Comparison of ENCODE assay signal across 11 mouse cellular contexts in genomic region chr19:42016251-42016650, GRCm38 (mm10). TPM values are rescaled to one million over a fixed set of nuclear protein-coding genes. Genes with fewer than 3 reads are reported as not detected.
A peak's percentile ranks its signal among the peaks of the same experiment; 100 is the strongest.
DNase-seq lines count a peak whose midpoint lies in the region; ATAC-seq and TF ChIP-seq lines count a peak whose summit lies in the region.
"Had no signal": no experiment of that assay in that cellular context is flagged by ENCODE, and none has a peak within 500 bp of the region (broad histone marks: within the 10 kb centered on the region; RNA-seq: fewer than 3 reads in every experiment).

No protein-coding gene starts in this region.

- H3K9ac ChIP-seq in hindbrain, embryonic 15.5 days: no peak overlapping the region
- H3K9ac ChIP-seq in hindbrain, embryonic 14.5 days: no peak overlapping the region
- H3K9ac ChIP-seq in limb, embryonic 12.5 days (replicated peaks): no peak overlapping the region
- H3K9ac ChIP-seq: liver, embryonic 14.5 days; neural tube, embryonic 12.5 days had no signal

- no peak for DNase-seq in hindbrain, embryonic 14.5 days (ENCODE audit: low spot score)
- peak; percentile 77 for DNase-seq in 3T3-L1 (ENCODE audit: low read depth, low spot score)
- no peak for DNase-seq in spleen, postnatal 10 days (ENCODE audit: low spot score in 2 of 2)
- DNase-seq in right cerebral cortex, postnatal 14 days: no peak
- DNase-seq: cerebellum, postnatal 36 days had no signal

- 69% methylated on average over 4 of the region's 4 CpGs for WGBS in hindbrain, embryonic 15.5 days
- WGBS in hindbrain, embryonic 14.5 days: 72% methylated on average over 4 of the region's 4 CpGs
- WGBS in limb, embryonic 12.5 days: 73% methylated on average over 4 of the region's 4 CpGs

- H3K79me2 ChIP-seq in C2C12 (ENCODE audit: control insufficient read depth, insufficient read depth): peaks cover 86% of the 10 kb centered on the region

- no peaks in the 10 kb centered on the region for H3K9me3 ChIP-seq in hindbrain, embryonic 15.5 days
- H3K9me3 ChIP-seq in hindbrain, embryonic 14.5 days (ENCODE audit: control insufficient read depth, low read length): no peaks in the 10 kb centered on the region
- H3K9me3 ChIP-seq in limb, embryonic 12.5 days: no peaks in the 10 kb centered on the region
- H3K9me3 ChIP-seq: neural tube, embryonic 12.5 days had no signal

- H3K36me3 ChIP-seq in hindbrain, embryonic 15.5 days: no peaks in the 10 kb centered on the region
- H3K36me3 ChIP-seq in hindbrain, embryonic 14.5 days (replicated peaks; ENCODE audit: control insufficient read depth, insufficient read depth): no peaks in the 10 kb centered on the region
- H3K36me3 ChIP-seq in C2C12 (ENCODE audit: control insufficient read depth, insufficient read depth): peaks cover 4% of the 10 kb centered on the region
- H3K36me3 ChIP-seq in limb, embryonic 12.5 days: no peaks in the 10 kb centered on the region; the same call in 1 of the 2 replicates
- H3K36me3 ChIP-seq: neural tube, embryonic 12.5 days had no signal

- peak overlapping the region; percentile 45 for H3K27ac ChIP-seq in hindbrain, embryonic 15.5 days (replicated peaks)
- no peak overlapping the region for H3K27ac ChIP-seq in hindbrain, embryonic 14.5 days
- peak overlapping the region; percentile 18; the same call in 1 of the 2 replicates for H3K27ac ChIP-seq in limb, embryonic 12.5 days
- H3K27ac ChIP-seq: liver, embryonic 14.5 days; neural tube, embryonic 12.5 days had no signal

- H3K4me2 ChIP-seq in hindbrain, embryonic 15.5 days: no peak overlapping the region
- no peak overlapping the region for H3K4me2 ChIP-seq in hindbrain, embryonic 14.5 days (replicated peaks)
- no peak overlapping the region for H3K4me2 ChIP-seq in limb, embryonic 12.5 days
- H3K4me2 ChIP-seq: neural tube, embryonic 12.5 days had no signal

- peak overlapping the region; percentile 42 for H3ac ChIP-seq in C2C12 (ENCODE audit: control insufficient read depth, insufficient read length, low read depth)

- no peak for TF ChIP-seq CTCF in C2C12 (IDR thresholded peaks at IDR 0.05; ENCODE audit: control insufficient read depth, insufficient read depth, insufficient read length)

- H3K27me3 ChIP-seq in hindbrain, embryonic 15.5 days: no peaks in the 10 kb centered on the region
- no peaks in the 10 kb centered on the region for H3K27me3 ChIP-seq in hindbrain, embryonic 14.5 days (ENCODE audit: control insufficient read depth, insufficient read depth, low read length)
- no peaks in the 10 kb centered on the region for H3K27me3 ChIP-seq in C2C12 (ENCODE audit: control insufficient read depth, insufficient read depth, insufficient read length)
- H3K27me3 ChIP-seq in limb, embryonic 12.5 days: no peaks in the 10 kb centered on the region
- H3K27me3 ChIP-seq: neural tube, embryonic 12.5 days had no signal

- no peak for ATAC-seq in hindbrain, embryonic 15.5 days (ENCODE audit: low FRiP score, low read depth)
- ATAC-seq in hindbrain, embryonic 14.5 days (ENCODE audit: low FRiP score): no peak
- ATAC-seq in limb, embryonic 12.5 days (ENCODE audit: insufficient number of reproducible peaks, insufficient read depth, low FRiP score, low TSS enrichment, low read depth): no peak
- ATAC-seq: inflammation-experienced regulatory T-cells, adult 6 months had no signal

- no peak overlapping the region for H3K4me3 ChIP-seq in hindbrain, embryonic 15.5 days
- H3K4me3 ChIP-seq in hindbrain, embryonic 14.5 days (replicated peaks; ENCODE audit: low read length): no peak overlapping the region
- H3K4me3 ChIP-seq in C2C12 (ENCODE audit: insufficient read depth, poor library complexity, severe bottlenecking): no peak overlapping the region
- H3K4me3 ChIP-seq in limb, embryonic 12.5 days (replicated peaks): no peak overlapping the region
- H3K4me3 ChIP-seq: neural tube, embryonic 12.5 days had no signal

- H3K79me3 ChIP-seq in C2C12 (ENCODE audit: low read depth): peaks cover 50% of the 10 kb centered on the region

- H3K4me1 ChIP-seq in hindbrain, embryonic 15.5 days (replicated peaks): peaks cover 11% of the 10 kb centered on the region; the same call in 1 of the 2 replicates
- no peaks in the 10 kb centered on the region for H3K4me1 ChIP-seq in hindbrain, embryonic 14.5 days (replicated peaks; ENCODE audit: control insufficient read depth, insufficient read depth, low read length)
- H3K4me1 ChIP-seq in limb, embryonic 12.5 days (replicated peaks): peaks cover 41% of the 10 kb centered on the region

TF ChIP-seq in C2C12, 6 proteins besides CTCF, POLR2A, EP300 and RAD21:
- TF ChIP-seq MAX (IDR thresholded peaks at IDR 0.05): no peak
- no peak for TF ChIP-seq CEBPB (IDR thresholded peaks at IDR 0.05; ENCODE audit: low read depth)
- TF ChIP-seq MYOG (IDR thresholded peaks at IDR 0.05; ENCODE audit: control insufficient read depth, extremely low read depth, insufficient read length): no peak
- TF ChIP-seq USF1 (IDR thresholded peaks at IDR 0.05; ENCODE audit: low read depth): no peak
- no peak for TF ChIP-seq MYOD1 (IDR thresholded peaks at IDR 0.05; ENCODE audit: control insufficient read depth, insufficient read length, low read depth)
- no peak for TF ChIP-seq FOSL1 (IDR thresholded peaks at IDR 0.05; ENCODE audit: insufficient read depth, low read length, poor library complexity, severe bottlenecking)

RNA-seq across cellular contexts. Expression of gene Ankrd2, which starts 19.5 kb away (rescaled TPM):
- 1.0 and 1.3 TPM in 2 replicates for polyA plus RNA-seq in hindbrain, embryonic 15.5 days (2015; fragmentation: Nextera tagmentation; extraction: Ambion mirVana)
- polyA plus RNA-seq in hindbrain, embryonic 14.5 days (2014; fragmentation: Nextera tagmentation; extraction: Ambion mirVana): 0.82 and 1.2 TPM in 2 replicates
- 0.15 TPM for polyA plus RNA-seq in C2C12 (2012; fragmentation: generic; extraction: Trizol)
- polyA plus RNA-seq in limb, embryonic 12.5 days (2016; fragmentation: Nextera tagmentation; extraction: Ambion mirVana): 0.25 TPM in 1 of 2 replicates, not detected in the other
- polyA plus RNA-seq: inflammation-experienced regulatory T-cells, adult 6 months had no signal

RNA-seq across cellular contexts. Expression of gene Hoga1, which starts 29.2 kb away (rescaled TPM):
- polyA plus RNA-seq in hindbrain, embryonic 15.5 days (2015; fragmentation: Nextera tagmentation; extraction: Ambion mirVana): 1.6 and 1.8 TPM in 2 replicates
- polyA plus RNA-seq in hindbrain, embryonic 14.5 days (2014; fragmentation: Nextera tagmentation; extraction: Ambion mirVana): 1.3 and 2.2 TPM in 2 replicates
- 0.30 TPM for polyA plus RNA-seq in C2C12 (2012; fragmentation: generic; extraction: Trizol)
- polyA plus RNA-seq in limb, embryonic 12.5 days (2016; fragmentation: Nextera tagmentation; extraction: Ambion mirVana): 1.5 and 1.9 TPM in 2 replicates
- polyA plus RNA-seq: inflammation-experienced regulatory T-cells, adult 6 months had no signal

RNA-seq across cellular contexts. Expression of gene Ubtd1, which starts 34.7 kb away (rescaled TPM):
- polyA plus RNA-seq in hindbrain, embryonic 15.5 days (2015; fragmentation: Nextera tagmentation; extraction: Ambion mirVana): 13.0 and 15.0 TPM in 2 replicates
- 8.6 and 9.2 TPM in 2 replicates for polyA plus RNA-seq in hindbrain, embryonic 14.5 days (2014; fragmentation: Nextera tagmentation; extraction: Ambion mirVana)
- 73.0 TPM for polyA plus RNA-seq in C2C12 (2012; fragmentation: generic; extraction: Trizol)
- 19.1 and 19.3 TPM in 2 replicates for polyA plus RNA-seq in limb, embryonic 12.5 days (2016; fragmentation: Nextera tagmentation; extraction: Ambion mirVana)

RNA-seq across cellular contexts. Expression of gene Mms19, which starts 35.3 kb away (rescaled TPM):
- 31.3 and 33.4 TPM in 2 replicates for polyA plus RNA-seq in hindbrain, embryonic 15.5 days (2015; fragmentation: Nextera tagmentation; extraction: Ambion mirVana)
- polyA plus RNA-seq in hindbrain, embryonic 14.5 days (2014; fragmentation: Nextera tagmentation; extraction: Ambion mirVana): 29.6 and 31.6 TPM in 2 replicates
- polyA plus RNA-seq in C2C12 (2012; fragmentation: generic; extraction: Trizol): 21.9 TPM
- polyA plus RNA-seq in limb, embryonic 12.5 days (2016; fragmentation: Nextera tagmentation; extraction: Ambion mirVana): 41.3 and 42.5 TPM in 2 replicates

RNA-seq across cellular contexts. Expression of gene 4933411K16Rik, which starts 35.8 kb away (rescaled TPM):
- 0.12 and 0.14 TPM in 2 replicates for polyA plus RNA-seq in hindbrain, embryonic 15.5 days (2015; fragmentation: Nextera tagmentation; extraction: Ambion mirVana)
- polyA plus RNA-seq in hindbrain, embryonic 14.5 days (2014; fragmentation: Nextera tagmentation; extraction: Ambion mirVana): not detected in 2 replicates
- polyA plus RNA-seq in C2C12 (2012; fragmentation: generic; extraction: Trizol): 0.18 TPM
- polyA plus RNA-seq in limb, embryonic 12.5 days (2016; fragmentation: Nextera tagmentation; extraction: Ambion mirVana): 0.20 TPM in 1 of 2 replicates, not detected in the other
- polyA plus RNA-seq: inflammation-experienced regulatory T-cells, adult 6 months; neural tube, embryonic 12.5 days had no signal
